Mouse (Mus musculus) 3T3-L1 (cell line): ENCODE measurements around the gene Inava.

Experiments used
- DNase-seq: peaks from one replicate; pipeline ENCODE4 v3.0.0-alpha.2; 2015; ENCODE audit warnings: low read depth, low spot score

Inava gene

DNA sequence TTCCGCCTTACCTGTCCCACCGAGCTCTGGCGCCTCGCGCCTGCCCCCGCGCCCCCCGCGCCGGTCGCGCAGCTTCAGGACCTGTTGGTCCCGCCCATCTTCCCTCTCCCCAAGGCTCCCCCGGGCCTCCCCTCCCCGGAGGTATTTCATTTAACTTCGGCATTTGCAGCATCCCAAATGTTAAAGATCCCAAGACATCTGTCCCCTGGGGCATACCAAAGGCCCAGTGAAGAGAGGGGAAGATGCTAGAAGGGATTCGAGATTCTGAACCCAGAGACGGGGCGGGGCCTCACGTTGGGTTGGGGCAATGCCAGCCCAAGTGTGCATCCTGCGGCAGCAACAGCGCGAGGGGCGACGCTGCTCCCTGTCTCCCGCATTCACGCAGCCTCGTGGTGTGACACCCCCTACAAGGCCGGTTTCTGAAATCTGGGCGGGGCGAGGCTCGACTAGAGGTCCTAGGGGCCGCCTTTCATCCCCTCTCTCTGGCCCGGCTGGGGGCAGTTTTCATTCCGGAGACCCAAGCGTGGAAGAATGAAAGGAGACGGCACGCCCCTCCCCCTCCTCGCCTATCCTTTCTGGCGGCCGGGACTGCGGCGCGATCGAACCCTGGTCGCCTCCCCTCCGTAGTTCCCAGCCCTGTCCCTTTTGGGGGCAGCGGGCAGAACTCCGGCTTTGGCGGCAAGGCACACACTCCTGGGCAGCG is at the start of gene Inava:
Gene Inava (minus strand): TSS at position 373 of the 703 bp plus-strand sequence.
- DNase-seq = peak; percentile 76

DNA sequence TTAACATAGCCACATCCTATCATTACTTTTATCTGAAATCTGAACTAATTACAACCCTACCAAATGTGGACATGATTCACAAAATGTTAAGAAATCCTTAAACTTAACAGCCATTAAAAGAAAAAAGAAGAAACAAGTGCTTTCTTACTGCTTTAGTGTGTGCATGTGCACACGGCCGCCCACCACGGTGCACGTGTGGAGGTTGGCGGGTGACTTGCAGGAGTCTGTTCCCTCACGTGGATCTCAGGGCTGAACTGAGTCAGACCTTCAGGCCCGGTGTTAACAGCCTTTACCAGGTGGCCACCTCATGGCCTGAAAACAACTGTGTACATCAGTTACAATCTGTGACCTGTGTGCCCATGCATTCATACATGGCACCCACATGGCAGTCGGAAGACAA is 43.3 kb upstream of the Inava start:
- DNase-seq = no peak

DNA sequence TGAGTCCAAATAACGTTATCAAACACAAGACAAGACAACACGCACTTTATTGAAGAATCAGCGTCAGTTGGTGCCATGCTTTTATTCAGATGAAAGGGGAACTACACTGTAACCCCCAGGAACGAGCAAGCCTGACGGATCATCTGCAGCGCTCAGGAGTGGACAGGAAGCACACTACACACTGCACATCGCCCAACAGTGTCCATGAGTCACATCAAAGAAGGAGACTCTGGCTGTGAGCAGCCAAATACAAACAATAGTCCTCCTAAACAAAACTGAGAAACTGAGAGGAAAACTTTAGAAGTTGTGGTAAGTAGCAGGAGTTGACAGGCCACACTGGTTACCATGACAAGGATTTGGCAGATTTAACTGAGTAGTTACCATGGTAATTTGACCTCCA is 34.2 kb upstream of the Inava start:
- no peak for DNase-seq

DNA sequence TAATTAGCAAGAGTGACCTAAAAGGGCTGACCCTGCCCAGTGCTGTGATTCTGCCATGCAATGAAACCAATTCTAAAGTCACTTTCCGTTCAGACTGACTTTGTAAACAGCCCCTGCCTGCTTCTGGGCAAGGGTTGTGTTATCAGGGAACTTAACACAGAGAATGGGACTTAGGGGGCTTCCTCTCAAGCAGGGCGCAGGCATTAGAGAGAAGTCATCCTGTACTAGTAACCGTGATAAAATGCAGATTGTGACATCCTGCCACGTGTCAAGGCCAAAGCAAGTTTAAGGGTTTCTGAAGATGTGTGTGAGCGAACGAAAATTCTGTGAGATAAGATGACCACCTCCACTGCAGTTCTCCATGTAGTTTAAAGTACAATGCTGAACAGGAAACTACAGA is 32.1 kb upstream of the Inava start:
- DNase-seq = no peak

DNA sequence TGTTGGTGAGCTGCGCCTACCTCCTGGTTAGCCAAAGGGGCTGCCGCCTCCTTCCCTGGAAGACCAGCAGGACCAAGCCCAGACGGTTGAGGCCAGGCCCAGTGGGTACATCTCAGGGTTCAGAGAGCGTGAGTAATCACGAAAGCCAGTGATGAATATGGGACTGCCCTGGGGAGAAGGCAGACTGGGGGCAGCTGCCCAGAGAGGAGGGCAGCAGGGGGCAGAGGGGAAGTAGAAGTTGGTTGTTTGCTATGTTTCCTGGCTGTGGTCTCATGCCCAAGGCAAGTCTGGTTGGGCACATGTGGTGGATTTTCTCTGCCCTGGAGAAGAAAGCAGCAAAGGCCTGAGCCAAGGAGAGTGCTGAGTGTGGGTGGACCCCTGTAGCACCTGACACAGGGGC is 29.3 kb upstream of the Inava start:
- no peak for DNase-seq

DNA sequence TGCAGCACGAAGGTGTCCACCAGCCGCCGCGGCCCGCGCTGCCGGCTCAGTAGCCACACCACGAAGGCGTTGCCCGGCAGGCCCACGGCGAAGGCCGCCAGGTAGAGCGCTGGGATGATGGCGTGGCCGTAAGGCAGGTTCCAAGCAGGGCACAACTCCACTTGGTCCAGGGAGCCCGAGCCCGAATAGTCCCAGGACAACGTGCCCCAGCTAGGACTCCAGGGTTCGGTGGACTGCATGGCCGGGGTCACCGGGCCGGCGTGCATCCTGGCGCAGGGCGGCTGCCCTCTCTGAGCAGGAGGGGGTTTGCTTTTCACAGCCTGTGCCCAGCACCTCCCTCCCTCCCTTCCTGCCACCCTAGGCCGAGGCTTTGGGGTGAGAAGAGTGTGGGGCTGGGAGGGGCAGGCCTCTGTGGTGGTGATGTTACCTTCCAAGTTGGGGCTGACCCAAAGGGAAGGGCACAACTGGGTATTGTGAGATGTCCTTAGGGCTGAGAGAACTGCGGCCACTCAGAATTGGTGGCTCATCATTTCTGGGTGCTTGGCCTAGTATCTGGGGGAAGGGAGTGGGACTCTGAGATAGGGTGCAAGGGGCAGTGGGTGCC is 26.7 kb upstream of the Inava start, which contains the start of gene Gpr25:
Gene Gpr25 (minus strand): TSS at position 239 of the 604 bp plus-strand sequence.
- no peak for DNase-seq

DNA sequence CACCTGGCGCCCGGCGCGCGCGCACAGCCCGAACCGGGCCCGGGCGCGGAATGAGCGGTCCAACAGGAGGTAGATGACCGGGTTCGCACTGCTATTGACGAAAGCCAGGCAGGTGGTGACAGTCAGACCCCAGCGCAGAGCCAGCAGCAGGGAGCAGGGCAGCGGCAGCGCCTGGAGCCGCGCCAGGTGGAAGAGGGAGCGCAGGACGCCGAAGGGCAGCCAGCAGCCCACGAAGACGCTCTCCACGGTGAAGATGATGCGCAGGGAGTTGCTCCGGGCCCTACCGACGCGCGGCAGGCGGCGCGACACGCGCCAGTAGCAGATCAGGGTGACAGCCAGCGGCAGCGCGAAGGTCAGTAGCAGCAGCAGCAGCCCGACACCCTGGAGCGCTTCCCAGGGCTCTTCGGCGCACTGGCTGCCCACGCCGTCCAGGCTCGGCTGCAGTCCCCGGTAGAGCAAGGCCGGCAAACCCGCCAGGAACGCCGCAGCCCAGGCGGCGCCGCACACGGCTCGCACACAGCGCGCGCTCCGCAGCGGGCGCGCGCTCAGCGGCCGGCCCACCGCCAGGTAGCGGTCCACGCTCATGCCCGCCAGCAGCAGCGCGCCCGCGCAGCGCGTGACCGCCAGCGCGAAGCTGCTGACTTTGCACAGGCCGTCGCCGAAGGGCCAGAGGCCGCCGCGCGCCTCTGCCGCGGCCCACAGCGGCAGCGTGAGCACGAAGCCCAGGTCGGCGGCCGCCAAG is 26.0 kb upstream of the Inava start:
- no peak for DNase-seq

DNA sequence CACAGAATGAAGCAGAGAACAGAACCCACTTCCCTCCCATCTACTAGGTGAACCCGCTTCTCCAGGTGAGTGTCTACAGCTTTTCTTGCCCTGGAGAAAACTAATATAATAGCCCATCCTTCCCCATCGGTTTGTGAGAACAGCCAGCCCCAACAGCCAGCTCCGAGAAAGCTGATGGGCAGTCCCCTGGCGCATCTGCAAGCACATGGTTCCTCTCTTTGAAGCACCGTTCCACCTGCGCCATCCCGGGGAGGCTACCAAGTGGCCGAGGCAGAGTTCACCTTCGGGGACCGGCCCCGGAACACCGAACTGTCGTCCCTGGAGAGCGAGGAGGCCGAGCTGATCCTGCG is 25.5 kb upstream of the Inava start:
- no peak for DNase-seq

DNA sequence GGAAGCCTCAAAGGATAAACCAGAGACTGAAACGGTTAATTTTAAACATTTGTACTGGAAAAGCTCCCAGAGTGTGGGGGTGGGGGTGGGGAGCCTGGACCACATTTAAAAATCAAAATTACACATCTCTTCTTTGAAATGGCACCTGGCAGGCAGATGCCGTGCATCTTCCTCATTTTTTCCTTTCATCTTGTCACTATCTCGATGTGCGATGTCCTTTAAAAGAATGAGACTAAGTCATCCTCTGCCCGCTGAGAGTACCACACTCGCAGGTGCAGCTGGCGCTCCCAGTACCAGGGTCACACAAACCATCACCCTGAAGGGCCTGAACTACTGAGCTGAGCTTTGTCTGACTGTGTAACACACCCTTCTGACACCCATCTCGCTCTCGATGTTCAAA is 24.4 kb upstream of the Inava start:
- no peak for DNase-seq

DNA sequence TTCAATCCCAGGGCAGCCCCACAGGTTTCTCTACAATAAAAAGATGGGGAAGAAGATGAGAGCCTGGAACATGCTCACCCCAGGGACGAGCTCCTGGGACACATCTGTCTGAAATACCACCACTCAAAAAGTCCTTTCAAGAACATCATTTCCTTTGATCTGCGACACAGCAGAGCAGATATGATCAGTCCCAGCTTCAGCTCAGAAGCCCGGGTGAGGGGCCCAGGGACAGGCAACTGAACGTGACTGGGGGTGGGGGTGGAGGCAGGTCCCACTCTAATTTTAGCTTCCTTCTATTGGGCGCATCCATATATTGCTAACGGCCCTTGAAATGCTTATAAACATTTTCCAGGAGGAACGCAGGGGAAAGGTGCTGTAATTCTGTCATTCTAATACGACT is 21.6 kb upstream of the Inava start:
- DNase-seq = no peak

DNA sequence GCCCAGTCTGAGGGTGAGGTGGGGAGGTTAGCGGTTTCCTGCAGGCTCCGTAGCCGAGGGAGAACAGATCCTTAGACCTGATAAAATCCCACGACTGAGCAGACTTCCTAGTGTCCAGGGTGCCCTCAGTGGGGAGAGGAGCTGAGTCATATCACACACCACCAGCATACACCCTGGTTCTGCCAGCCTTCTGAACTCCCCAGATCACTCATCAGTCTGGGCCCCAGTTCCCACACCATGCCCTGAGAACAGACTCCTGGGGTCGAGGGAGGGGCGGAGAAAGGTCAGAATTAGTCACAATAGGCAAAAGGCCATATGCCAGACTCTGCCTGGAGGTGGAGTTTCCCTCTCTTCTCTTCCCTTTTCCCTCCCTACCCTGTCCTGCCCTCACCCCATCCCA is 21.1 kb upstream of the Inava start:
- peak; percentile 57 for DNase-seq

DNA sequence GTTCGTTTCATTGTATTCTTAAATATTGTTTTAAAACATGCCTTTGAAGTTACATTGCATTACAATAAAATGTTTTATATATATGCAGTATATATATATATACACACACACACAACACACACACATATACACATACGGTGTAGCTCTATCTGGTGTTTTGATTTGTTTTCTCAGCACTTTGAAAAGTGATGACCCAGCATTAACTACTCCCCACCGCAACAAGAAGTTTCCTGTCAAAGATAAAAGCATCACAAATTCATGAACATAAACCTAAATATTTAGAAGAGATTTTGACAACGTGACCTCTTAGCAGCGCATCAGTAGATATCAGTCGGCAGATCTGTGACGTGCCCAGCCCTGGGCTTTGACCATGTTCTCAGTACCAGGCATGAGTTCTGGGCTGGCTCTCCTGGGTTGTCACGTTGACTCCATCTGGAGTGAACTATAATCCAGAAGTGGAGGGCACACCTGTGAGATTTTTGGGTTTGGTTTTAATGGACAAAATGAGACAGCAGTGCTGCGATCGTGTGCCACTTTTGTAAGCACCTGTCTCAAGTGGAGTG is 20.5 kb upstream of the Inava start:
- DNase-seq = no peak

DNA sequence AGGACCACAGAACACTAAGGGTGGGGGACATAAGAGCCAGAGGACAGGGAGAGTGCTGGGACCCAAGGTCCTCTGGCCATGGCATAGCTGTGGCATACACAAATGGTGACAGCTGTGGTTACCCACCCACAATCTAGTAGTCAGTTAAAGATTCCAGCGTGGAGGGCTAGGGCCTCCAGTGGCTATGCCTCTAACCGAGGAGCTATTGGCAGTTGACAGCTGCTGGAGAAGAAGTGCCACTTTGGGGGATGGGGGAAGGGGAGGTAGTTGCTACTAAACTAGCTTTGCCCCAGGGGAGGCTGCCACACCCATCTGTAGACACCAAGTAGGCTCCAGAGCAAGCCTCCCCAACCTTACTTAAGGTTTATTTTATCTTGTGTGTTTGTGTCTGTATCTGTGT is 19.4 kb upstream of the Inava start:
- no peak for DNase-seq

DNA sequence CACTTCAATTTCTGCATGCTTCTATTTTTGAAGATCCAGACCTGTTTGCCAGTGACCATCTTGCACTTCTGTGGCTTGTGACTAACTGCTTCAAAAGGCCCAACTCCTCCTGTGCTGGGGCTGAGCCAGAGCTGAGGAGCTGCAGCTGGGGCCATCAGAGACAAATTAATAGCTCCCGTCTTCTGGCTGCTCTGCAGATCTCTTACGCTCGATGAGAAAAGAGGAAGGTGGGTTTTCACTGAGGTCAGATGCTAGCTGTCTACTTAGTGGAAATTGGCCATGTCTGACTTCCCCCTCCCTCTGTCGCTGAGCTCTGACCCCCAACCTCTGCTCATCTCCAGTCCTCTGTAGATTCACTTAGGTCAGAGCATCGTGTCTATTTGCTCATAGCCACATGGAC is 15.6 kb upstream of the Inava start:
- no peak for DNase-seq

DNA sequence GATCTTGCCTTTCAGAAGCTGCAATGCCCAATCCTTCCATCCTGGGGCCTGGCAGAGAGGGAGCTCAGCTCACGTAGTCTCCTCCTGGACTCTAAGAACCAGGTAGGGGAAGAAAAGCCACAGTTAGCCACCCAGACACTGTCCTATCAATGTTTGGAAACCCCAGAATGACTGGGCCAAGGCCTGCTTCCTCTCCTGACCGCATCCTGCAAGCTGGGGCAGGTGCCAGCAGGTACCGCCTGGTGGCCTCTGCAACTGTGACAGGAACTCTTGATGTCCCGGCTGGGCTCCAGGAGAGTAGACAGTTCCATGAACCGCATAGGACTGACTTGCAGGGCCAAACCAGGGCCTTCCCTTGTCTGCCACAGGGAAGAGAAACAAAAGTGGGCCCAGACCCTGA is 13.3 kb upstream of the Inava start:
- DNase-seq = no peak

DNA sequence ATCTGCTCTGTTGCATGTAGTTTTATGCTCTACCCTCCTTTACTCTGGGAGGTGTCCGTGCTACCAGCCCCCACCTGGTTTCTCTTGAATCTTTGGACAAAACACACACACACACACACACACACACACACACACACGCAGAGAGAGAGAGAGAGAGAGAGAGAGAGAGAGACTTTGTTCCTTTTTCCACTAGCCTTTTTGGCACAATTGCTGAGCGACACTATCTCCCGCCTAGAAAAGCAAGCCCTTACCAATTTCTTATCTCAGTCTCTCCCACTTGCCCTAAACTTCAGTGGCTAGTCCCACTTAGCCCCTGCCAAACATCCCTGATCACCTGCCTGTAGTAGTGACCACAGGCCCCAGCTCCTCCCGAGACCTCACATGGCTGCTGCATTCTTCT is 10.4 kb upstream of the Inava start:
- no peak for DNase-seq

DNA sequence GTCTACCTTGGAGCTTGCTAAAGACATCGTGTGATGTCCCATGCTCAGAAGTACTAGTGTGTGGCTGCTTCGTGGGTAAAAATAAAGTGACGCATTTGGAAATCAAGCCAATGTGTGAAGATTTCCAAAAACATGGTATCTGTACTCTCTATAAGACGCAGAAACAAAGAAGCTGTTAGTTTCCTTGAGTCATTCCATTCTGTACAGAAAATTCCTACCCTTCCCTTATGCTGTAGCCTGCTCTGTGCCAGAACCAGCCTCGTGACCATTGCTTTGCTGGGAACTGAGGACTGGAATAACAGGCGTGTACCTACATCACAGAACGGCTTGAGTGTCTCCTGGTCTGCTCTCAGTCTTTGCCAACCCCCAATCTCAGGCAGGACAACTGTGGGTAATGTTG is 7.7 kb upstream of the Inava start:
- no peak for DNase-seq

DNA sequence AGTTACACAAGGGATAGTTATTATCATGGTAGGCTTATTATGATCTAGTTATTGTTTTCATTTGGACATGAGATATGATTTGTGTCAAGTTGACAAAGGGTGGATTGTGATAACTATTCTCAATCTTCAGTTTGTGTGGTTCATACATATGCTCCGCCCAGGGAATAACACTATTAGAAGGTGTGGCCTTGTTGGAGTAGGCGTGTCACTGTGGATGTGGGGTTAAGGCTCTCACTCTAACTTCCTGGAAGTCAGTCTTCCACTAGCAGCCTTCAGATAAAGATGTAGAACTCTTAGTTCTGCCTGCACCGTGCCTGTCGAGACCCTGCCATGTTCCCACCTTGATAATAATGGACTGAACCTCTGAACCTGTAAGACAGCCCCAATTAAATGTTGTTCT is 4.4 kb upstream of the Inava start:
- no peak for DNase-seq

DNA sequence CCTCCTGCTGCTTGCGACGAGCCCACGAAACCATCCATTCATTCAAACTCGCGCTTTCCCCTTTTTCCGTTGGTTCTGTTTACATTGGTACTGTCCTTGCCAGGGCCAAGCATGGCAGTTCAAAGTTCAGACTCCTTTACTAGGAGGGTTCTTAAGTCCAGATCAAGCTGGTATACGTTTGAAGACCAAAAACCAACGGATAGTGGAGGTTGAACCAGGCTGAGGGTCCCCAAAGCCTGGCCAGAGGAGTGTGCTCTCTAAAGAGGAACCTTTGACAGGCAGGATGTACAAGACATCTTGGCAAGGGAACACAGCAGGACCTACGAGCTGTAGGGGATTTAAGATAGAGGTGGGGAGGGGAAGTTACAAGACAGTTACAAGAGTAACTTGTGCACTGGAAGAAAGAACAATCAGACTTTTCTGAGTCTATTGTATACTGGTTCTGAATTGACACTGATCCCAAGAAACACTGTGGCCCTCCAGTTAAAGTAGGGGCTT is 580 bp upstream of the Inava start:
- DNase-seq = no peak

DNA sequence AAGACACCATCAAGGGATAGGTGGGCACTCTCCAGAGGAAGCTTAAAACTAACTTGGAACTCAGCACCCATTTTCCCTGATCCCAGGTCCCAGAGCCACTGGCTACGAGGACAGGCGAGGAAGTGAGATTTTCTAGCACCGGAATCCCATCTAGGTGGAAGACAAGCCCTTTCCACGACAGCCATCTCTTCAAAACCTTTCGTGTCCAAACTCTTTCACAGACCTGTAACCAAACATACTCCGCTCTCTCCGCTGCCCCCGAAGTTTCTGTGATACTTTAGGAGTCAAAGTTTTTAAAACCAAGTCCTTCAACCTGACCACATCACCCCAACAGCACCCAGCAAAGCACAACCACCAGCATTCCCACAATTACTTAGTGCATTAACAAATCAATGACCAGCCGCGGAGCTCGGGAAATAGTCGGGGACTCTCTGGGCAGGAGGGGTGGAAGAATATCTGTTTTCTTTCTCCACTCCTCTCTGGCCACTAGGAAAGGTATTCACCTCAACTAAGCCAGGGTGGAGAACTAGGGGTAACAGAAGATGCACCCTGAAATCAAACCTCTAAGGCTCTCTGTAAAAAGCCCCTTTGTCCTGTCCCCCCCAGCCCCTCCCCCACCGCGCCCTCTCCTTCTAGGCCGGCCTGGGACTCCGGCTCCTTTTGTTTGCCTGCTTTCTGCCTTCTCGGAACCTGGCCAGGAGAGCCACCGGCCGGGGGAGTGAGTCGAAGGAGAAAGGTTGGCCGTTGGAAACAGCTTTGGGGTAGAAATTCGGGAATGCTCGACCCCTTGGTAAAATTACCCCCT is 876 bp downstream of the Inava start:
- DNase-seq = peak; percentile 39

DNA sequence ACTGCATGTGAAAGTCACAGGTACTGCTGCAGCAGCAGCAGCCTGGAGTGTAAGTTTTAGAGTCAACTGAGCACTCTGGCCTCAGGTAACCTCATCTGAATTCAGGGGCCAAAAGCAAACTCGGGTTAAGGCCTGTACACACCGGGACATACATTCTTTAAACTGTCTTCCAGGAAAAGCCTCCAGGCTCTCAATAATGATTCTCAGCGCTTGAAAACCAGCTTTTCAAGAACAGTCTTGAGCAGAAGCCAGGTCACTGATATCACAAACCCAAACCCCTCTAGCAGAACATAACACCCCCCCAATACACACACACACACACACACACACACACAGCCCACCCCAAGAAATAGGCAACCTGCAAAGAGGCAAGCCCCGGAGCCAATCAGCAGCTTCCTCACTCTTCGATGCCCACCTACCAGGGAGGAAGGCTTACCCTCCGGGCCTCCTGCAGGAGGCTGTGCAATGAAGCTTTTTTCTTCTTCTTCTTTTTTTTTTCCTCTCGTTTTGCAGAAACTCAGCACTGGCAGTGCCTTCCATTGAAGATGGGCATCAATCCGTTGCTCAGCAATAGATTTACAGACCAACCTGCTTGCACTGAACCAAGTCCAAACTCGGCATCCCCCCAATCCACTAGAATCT is 1.7 kb downstream of the Inava start:
- DNase-seq = no peak
